Mouse (Mus musculus) small intestine, adult 2 months (tissue): ENCODE data around the gene Smad6.

Source experiments
- CTCF ChIP-seq: fragments of 200-500 bp; IDR thresholded peaks from 2 replicates; pipeline ENCODE4 v1.5.1; 2012; ENCODE audit warnings: low read depth, mild to moderate bottlenecking, control low read depth, inconsistent platforms, low read length, moderate library complexity, mixed read lengths; ENCODE audit not compliant: insufficient replicate concordance, insufficient read length; ENCODE audit errors: extremely low read depth
- POLR2A ChIP-seq: fragments of 200-500 bp; IDR thresholded peaks from 2 replicates; pipeline ENCODE4 v1.6.1; 2012; ENCODE audit warnings: low read depth, mild to moderate bottlenecking, control low read depth, inconsistent platforms, low read length, moderate library complexity

DNA sequence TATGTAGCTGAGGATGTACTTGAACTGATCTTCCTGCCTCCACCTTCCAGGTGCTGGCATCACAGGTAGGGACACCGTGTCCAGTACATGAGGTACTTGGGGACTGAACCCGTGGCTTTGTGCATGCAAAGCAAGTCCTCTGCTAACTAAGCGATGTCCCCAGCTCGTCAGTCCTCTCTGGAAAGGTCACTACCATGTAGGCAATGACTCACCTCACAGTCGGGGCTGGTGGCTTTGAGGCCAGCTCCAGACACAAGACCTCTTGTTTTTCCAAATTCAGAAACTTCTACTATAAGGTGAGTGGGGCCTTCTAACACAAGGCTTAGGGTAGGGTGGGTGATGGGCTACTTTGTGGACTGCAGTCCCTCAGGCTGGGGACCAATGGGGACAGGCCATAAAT lies 21.8 kb downstream of the Smad6 start:
- TF ChIP-seq POLR2A (no peak), CTCF (no peak)
